Mouse (Mus musculus) cortical plate, adult 2 months (tissue): ENCODE data around the gene Sh2b3.

Experiments
- CTCF ChIP-seq: fragments of 200-500 bp; IDR thresholded peaks from 2 replicates; pipeline ENCODE4 v1.5.1; 2011; ENCODE audit warnings: mild to moderate bottlenecking, control low read depth, low read length; ENCODE audit not compliant: insufficient read depth; ENCODE audit errors: extremely low read depth
- POLR2A ChIP-seq: fragments of 200-500 bp; IDR thresholded peaks from 2 replicates; pipeline ENCODE4 v1.6.1; 2011; ENCODE audit warnings: mild to moderate bottlenecking, low read length, control low read depth; ENCODE audit not compliant: insufficient read depth; ENCODE audit errors: extremely low read depth

DNA sequence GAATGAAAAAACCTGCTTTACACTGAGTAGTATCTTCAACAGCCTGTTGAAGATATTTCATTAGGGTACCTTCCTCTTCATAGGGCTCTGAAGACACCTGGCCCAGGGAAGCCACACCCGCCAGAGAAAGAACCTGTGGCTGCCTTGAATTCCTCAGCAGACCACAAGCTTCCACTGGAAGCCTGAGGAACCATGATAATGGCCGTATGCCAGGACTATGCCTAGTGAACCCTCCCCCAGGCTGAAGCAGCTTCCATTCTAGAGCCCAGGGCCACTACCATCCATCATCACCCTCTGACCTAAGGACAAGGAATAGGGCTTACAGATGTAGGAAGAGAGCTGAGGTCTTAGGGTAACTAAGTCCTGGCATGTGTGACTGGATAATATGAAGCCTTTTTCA, 17.3 kb downstream of the Sh2b3 start:
- no peak for TF ChIP-seq CTCF
- no peak for TF ChIP-seq POLR2A
